Mouse (Mus musculus): ENCODE data around the gene Lrrc34. TPM values are rescaled to one million over a fixed set of nuclear protein-coding genes. Genes with fewer than 3 reads are reported as not detected.

Lrrc34 gene
- polyA plus RNA-seq, 1 experiment: 0.79 TPM

- Histone ChIP-seq H3K4me1 (ENCODE audit: control insufficient read depth, insufficient read depth, low read length) (no peaks in the 10 kb centered on the region), H3K4me3 (replicated peaks; ENCODE audit: extremely low read depth, low read depth, low read length) (no peak overlapping the region)
- 0% methylated on average over 2 of the region's 2 CpGs for WGBS
- peak; percentile 22 for DNase-seq
- TF ChIP-seq POLR2A (IDR thresholded peaks at IDR 0.05; ENCODE audit: borderline replicate concordance, extremely low read depth, low read depth, low read length) (no peak), CTCF (IDR thresholded peaks at IDR 0.05; ENCODE audit: insufficient read depth, low read length) (0 out of 2 replicates have a peak, but pooled peaks have one; percentile 0)
These were observed 55.2 kb downstream of the Lrrc34 start for GRCm38 (mm10) chr3:30592418-30592853.

- H3K4me3 ChIP-seq (replicated peaks; ENCODE audit: extremely low read depth, low read depth, low read length): no peak overlapping the region
- 69% methylated on average over 6 of the region's 6 CpGs for whole genome bisulfite sequencing
- no peak for TF ChIP-seq POLR2A (IDR thresholded peaks at IDR 0.05; ENCODE audit: borderline replicate concordance, extremely low read depth, low read depth, low read length)
- no peak for TF ChIP-seq CTCF (IDR thresholded peaks at IDR 0.05; ENCODE audit: insufficient read depth, low read length)
- no peaks in the 10 kb centered on the region for H3K4me1 ChIP-seq (ENCODE audit: control insufficient read depth, insufficient read depth, low read length)
- no peak for DNase-seq
These were observed 58.8 kb downstream of the Lrrc34 start for GRCm38 (mm10) chr3:30588865-30589264.

Other genes with a start within 250 kb of the Lrrc34 start
- 13.5 and 16.0 TPM in 2 replicates for gene Mecom, start 99.9 kb downstream of the Lrrc34 start, polyA plus RNA-seq (2012; rRNA removed)
- not detected in 2 replicates for gene Actrt3, start 47.9 kb downstream of the Lrrc34 start, polyA plus RNA-seq (2012; rRNA removed)
- 5.5 and 8.6 TPM in 2 replicates for gene Mynn, start 45.8 kb downstream of the Lrrc34 start, polyA plus RNA-seq (2012; rRNA removed)
- gene Lrriq4, start 3.4 kb downstream of the Lrrc34 start, polyA plus RNA-seq (2012; rRNA removed): not detected in 2 replicates
- gene Lrrc31, start 52.0 kb upstream of the Lrrc34 start, polyA plus RNA-seq (2012; rRNA removed): 0.35 and 0.78 TPM in 2 replicates
- gene Samd7, start 98.4 kb upstream of the Lrrc34 start, polyA plus RNA-seq (2012; rRNA removed): not detected in 2 replicates
- gene Sec62, start 145.0 kb upstream of the Lrrc34 start, polyA plus RNA-seq (2012; rRNA removed): 15.3 and 22.9 TPM in 2 replicates
- 5.0 and 5.5 TPM in 2 replicates for gene Gpr160, start 208.1 kb upstream of the Lrrc34 start, polyA plus RNA-seq (2012; rRNA removed)